Mouse (Mus musculus) cortical plate, adult 2 months (tissue): ENCODE results near the gene Cpt1a. TPM values are rescaled to one million over a fixed set of nuclear protein-coding genes. Genes with fewer than 3 reads are reported as not detected.

Experiments
- H3K27ac ChIP-seq: fragments of 200-500 bp; 2 replicates; pipeline ENCODE4 v1.5.1; 2012; ENCODE audit warnings: low read length, control low read depth, inconsistent platforms; ENCODE audit not compliant: insufficient read depth
- H3K4me1 ChIP-seq: fragments of 200-500 bp; 2 replicates; pipeline ENCODE4 v1.6.1; 2011; ENCODE audit warnings: low read length; ENCODE audit not compliant: control insufficient read depth, insufficient read depth
- H3K4me3 ChIP-seq: fragments of 200-500 bp; 2 replicates; pipeline ENCODE4 v1.5.1; 2011; ENCODE audit warnings: mild to moderate bottlenecking, low read length, control low read depth; ENCODE audit not compliant: insufficient read depth
- CTCF ChIP-seq: fragments of 200-500 bp; IDR thresholded peaks from 2 replicates; pipeline ENCODE4 v1.5.1; 2011; ENCODE audit warnings: mild to moderate bottlenecking, control low read depth, low read length; ENCODE audit not compliant: insufficient read depth; ENCODE audit errors: extremely low read depth
- POLR2A ChIP-seq: fragments of 200-500 bp; IDR thresholded peaks from 2 replicates; pipeline ENCODE4 v1.6.1; 2011; ENCODE audit warnings: mild to moderate bottlenecking, low read length, control low read depth; ENCODE audit not compliant: insufficient read depth; ENCODE audit errors: extremely low read depth
- polyA plus RNA-seq: library from polyadenylated mRNA; depleted of rRNA; stranded (reverse); fragments of >200 nt; gene quantifications from 2 replicates; pipeline ENCODE4 v1.2.3, GENCODE M21; 2012

Cpt1a gene
- polyA plus RNA-seq, 1 experiment = 23.4 TPM

DNA sequence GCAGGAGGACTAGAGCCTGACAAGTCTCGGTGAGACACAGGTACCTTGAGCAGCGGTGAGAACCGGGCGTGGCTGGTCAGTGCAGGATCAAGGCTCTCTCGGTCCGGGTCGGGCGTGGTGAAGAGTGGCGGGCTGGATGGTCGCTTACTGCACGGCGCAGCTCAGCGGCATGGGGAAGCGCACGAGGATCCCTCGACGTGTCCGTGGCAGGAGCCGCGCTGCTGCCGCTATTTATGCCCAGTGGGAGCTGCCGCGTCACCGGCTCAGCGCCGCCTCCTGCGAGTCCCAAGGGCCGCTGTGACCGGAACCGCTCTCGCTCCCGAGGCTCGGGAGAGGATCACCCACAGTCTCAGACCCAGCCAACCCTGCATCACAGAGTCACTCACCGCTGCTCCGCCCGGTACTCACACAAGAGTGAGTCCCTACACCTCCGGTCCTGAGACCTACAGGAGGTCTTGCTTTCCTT lies 92.2 kb downstream of the Cpt1a start, which contains the start of gene Gal:
Gene Gal (minus strand): TSS at position 277 of the 466 bp plus-strand sequence.
- no peak for TF ChIP-seq CTCF
- no peak within 1 kb of the TSS for H3K27ac ChIP-seq
- no peak within 1 kb of the TSS for H3K4me3 ChIP-seq
- no peaks in the 10 kb centered on the region; the same call in 1 of the 2 replicates for H3K4me1 ChIP-seq

GRCm38 (mm10) chr19:3419251-3419650 lies 97.1 kb downstream of the Cpt1a start:
- Histone ChIP-seq H3K4me3 (no peak overlapping the region), H3K27ac (no peak overlapping the region), H3K4me1 (no peaks in the 10 kb centered on the region; the same call in 1 of the 2 replicates)
- TF ChIP-seq POLR2A (no peak), CTCF (no peak)

GRCm38 (mm10) chr19:3422488-3422887 lies 100.4 kb downstream of the Cpt1a start:
- no peak overlapping the region for H3K4me3 ChIP-seq
- H3K4me1 ChIP-seq = no peaks in the 10 kb centered on the region; the same call in 1 of the 2 replicates
- no peak for TF ChIP-seq CTCF
- TF ChIP-seq POLR2A = no peak

GRCm38 (mm10) chr19:3422981-3423380 lies 100.8 kb downstream of the Cpt1a start:
- no peak overlapping the region for H3K27ac ChIP-seq
- no peak for TF ChIP-seq CTCF
- TF ChIP-seq POLR2A = no peak
- no peak overlapping the region for H3K4me3 ChIP-seq
- H3K4me1 ChIP-seq = no peaks in the 10 kb centered on the region; the same call in 1 of the 2 replicates

More at GRCm38 (mm10) chr19:3422488-3422887, 100.4 kb downstream of the Cpt1a start:
- no peak overlapping the region for H3K27ac ChIP-seq

DNA sequence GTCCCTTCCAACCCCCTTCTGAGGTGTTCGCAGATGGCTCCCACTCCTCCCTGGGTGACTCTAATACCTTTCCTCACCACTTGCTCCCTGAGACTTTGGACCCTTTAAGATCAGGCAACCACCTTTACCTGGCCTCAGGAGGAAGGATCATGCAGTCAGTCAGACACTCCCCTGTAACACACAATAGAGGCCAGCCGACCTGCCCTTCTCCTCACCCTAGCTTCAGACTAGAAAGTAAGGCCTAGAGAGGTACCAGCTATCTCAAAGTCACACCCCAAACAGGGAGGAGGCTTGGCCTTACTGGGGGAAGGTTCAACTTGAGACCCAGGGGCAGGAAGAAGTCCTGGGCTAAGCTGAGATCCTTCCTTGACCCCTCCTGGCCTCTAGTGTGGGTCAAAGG lies 102.1 kb downstream of the Cpt1a start:
- Histone ChIP-seq H3K27ac (no peak overlapping the region), H3K4me1 (no peaks in the 10 kb centered on the region), H3K4me3 (no peak overlapping the region)
- TF ChIP-seq CTCF (no peak), POLR2A (no peak)

- H3K4me3 ChIP-seq = no peak overlapping the region
- TF ChIP-seq POLR2A = no peak
- TF ChIP-seq CTCF = no peak
- no peaks in the 10 kb centered on the region for H3K4me1 ChIP-seq
- H3K27ac ChIP-seq = no peak overlapping the region
Observed at GRCm38 (mm10) chr19:3428057-3428830, 106.1 kb downstream of the Cpt1a start.

DNA sequence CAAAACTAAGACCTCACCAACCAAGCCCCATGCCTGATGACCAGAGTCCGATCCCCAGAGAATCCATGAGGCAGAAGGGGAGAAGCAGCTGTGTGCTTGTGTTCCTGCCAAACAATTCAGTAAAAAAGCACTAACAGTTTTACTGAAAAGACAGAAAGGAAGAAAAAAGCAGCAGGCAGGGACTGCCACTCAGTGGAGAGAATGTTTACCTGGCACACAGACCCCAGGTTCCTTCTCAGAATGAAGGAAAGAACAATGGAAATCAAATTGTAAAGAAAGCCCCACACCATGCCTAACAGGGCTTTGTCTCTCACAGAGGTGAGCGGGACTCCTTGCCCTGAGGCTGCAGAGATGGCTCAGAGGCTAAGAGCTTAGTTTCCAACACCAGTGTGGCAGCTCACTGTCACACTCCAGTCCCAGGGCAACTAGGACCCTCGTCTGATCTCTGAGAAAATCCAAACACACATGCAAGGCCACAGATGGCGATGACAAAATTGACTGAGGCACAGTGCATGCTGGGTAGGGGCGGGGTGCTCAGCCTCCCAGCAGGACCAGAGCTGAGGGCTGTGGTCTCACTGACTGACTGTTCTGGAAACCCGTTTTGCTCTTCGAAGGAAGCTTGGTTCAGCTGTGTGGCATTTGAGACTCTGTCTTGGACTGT lies 107.2 kb downstream of the Cpt1a start:
- no peaks in the 10 kb centered on the region for H3K4me1 ChIP-seq
- no peak overlapping the region for H3K4me3 ChIP-seq
- H3K27ac ChIP-seq = no peak overlapping the region
- no peak for TF ChIP-seq CTCF
- TF ChIP-seq POLR2A = no peak

DNA sequence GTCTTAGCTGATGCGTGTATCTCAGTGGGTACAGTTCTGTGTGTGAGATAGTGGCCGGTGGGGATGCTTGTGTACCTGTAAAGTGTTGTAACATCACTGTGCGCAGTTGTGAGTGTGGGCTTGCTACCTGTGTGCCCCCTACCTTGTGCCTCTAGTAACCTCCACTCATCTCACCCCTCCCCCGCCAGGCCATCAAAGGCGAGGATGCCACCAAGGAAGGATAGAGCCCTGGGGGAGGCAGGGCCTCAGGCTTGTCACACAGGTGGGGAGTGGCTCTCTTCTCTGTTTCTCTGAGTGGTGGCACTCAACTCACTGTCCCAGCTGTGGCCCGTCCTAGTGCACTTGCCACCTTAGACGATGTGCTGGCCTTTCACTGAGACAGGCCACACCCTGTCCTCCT lies 108.9 kb downstream of the Cpt1a start:
- Histone ChIP-seq H3K4me1 (no peaks in the 10 kb centered on the region), H3K27ac (no peak overlapping the region)
- no peak for TF ChIP-seq POLR2A
- no peak for TF ChIP-seq CTCF

DNA sequence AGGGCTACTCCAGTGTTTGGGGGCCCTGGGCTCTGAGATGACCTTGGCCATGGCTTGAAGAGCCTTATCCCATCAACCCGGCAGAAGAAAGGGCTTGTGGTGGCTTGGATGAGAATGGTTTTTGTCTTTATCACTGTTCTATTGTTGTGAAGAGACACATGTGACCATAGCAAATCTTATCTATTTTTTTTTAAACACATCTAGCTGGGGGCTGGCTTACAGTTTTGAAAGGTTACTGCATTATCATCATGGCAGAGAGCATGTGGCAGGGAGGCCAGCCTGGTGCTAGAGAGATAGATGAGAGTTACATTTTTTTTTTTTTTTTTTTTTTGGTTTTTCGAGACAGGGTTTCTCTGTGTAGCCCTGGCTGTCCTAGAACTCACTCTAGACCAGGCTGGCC lies 109.8 kb downstream of the Cpt1a start:
- Histone ChIP-seq H3K27ac (no peak overlapping the region), H3K4me3 (no peak overlapping the region), H3K4me1 (no peaks in the 10 kb centered on the region)
- no peak for TF ChIP-seq POLR2A
- TF ChIP-seq CTCF = no peak

More for the DNA sequence above, 108.9 kb downstream of the Cpt1a start:
- H3K4me3 ChIP-seq = no peak overlapping the region
